Mouse (Mus musculus): ENCODE measurements around the gene Ccr6.

DNA sequence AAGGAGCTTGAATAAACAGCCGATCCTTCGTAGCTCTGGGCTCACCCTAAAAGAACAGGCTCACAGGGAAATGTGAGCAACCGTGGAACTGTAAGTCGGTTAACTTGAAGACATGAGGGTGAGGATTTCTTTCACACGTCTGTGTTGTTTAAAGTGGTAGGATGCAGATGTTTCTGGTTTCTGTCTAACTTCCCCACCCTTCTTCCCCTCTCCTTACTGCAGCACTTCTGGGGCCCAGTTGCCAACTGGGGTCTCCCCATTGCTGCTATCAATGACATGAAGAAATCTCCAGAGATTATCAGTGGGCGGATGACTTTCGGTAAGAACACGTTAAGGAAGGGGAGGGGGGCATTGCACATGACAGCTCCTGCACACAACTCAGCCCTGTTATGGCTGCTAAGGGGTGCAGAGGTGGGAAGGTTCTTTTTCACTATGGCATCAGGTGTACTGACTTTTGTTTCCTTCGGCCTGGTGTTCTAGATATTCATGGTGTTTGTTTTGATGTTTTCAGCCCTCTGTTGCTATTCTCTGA lies 60.5 kb downstream of the Ccr6 start:
- TF ChIP-seq CTCF (IDR thresholded peaks at IDR 0.05; ENCODE audit: extremely low read depth, insufficient read length, insufficient replicate concordance, low read depth, low read length) (no peak), POLR2A (IDR thresholded peaks at IDR 0.05; ENCODE audit: low read depth, low read length) (no peak)
